Mouse (Mus musculus): ENCODE results near the gene Ptk7. TPM values are rescaled to one million over a fixed set of nuclear protein-coding genes. Genes with fewer than 3 reads are reported as not detected.

Ptk7 gene
- polyA plus RNA-seq, 1 experiment from 2014 or later = 26.9 TPM

- H3K4me1 ChIP-seq (ENCODE audit: control insufficient read depth, insufficient read depth, low read length) = no peaks in the 10 kb centered on the region
- H3K9me3 ChIP-seq (replicated peaks; ENCODE audit: control insufficient read depth, low read length, poor library complexity, severe bottlenecking) = no peaks in the 10 kb centered on the region
- 95% methylated on average over 7 of the region's 7 CpGs for WGBS
- no peak overlapping the region for H3K4me2 ChIP-seq (ENCODE audit: low read length)
- peaks cover 3% of the 10 kb centered on the region for H3K36me3 ChIP-seq (ENCODE audit: control insufficient read depth, insufficient read depth, low read length)
- H3K27ac ChIP-seq (ENCODE audit: low read length) = no peak overlapping the region
- no peak overlapping the region for H3K4me3 ChIP-seq (ENCODE audit: low read depth, low read length)
- no peaks in the 10 kb centered on the region for H3K27me3 ChIP-seq (ENCODE audit: control insufficient read depth, insufficient read depth, low read depth, low read length)
- H3K9ac ChIP-seq (ENCODE audit: low read depth, low read length) = no peak overlapping the region
- ATAC-seq = no peak
These were observed 38.9 kb downstream of the Ptk7 start for GRCm38 (mm10) chr17:46590439-46590838.

GRCm38 (mm10) chr17:46589635-46590314 is 39.5 kb downstream of the Ptk7 start:
- no peaks in the 10 kb centered on the region for H3K27me3 ChIP-seq (ENCODE audit: control insufficient read depth, insufficient read depth, low read depth, low read length)
- H3K4me3 ChIP-seq (ENCODE audit: low read depth, low read length) = no peak overlapping the region
- H3K36me3 ChIP-seq (ENCODE audit: control insufficient read depth, insufficient read depth, low read length) = peaks cover 3% of the 10 kb centered on the region
- no peak overlapping the region for H3K9ac ChIP-seq (ENCODE audit: low read depth, low read length)
- no peaks in the 10 kb centered on the region for H3K4me1 ChIP-seq (ENCODE audit: control insufficient read depth, insufficient read depth, low read length)
- no peak overlapping the region for H3K27ac ChIP-seq (ENCODE audit: low read length)
- 95% methylated on average over 16 of the region's 16 CpGs for whole genome bisulfite sequencing
- no peaks in the 10 kb centered on the region for H3K9me3 ChIP-seq (replicated peaks; ENCODE audit: control insufficient read depth, low read length, poor library complexity, severe bottlenecking)
- no peak overlapping the region for H3K4me2 ChIP-seq (ENCODE audit: low read length)
- ATAC-seq = no peak

- no peak overlapping the region for H3K4me3 ChIP-seq (ENCODE audit: low read depth, low read length)
- H3K36me3 ChIP-seq (ENCODE audit: control insufficient read depth, insufficient read depth, low read length) = peaks cover 3% of the 10 kb centered on the region
- H3K4me1 ChIP-seq (ENCODE audit: control insufficient read depth, insufficient read depth, low read length) = no peaks in the 10 kb centered on the region
- no peak overlapping the region for H3K4me2 ChIP-seq (ENCODE audit: low read length)
- no peak overlapping the region for H3K27ac ChIP-seq (ENCODE audit: low read length)
- H3K9ac ChIP-seq (ENCODE audit: low read depth, low read length) = no peak overlapping the region
- H3K9me3 ChIP-seq (replicated peaks; ENCODE audit: control insufficient read depth, low read length, poor library complexity, severe bottlenecking) = no peaks in the 10 kb centered on the region
- 96% methylated on average over 6 of the region's 6 CpGs for WGBS
- H3K27me3 ChIP-seq (ENCODE audit: control insufficient read depth, insufficient read depth, low read depth, low read length) = no peaks in the 10 kb centered on the region
- no peak for ATAC-seq
These were observed 40.4 kb downstream of the Ptk7 start for GRCm38 (mm10) chr17:46588913-46589312.

GRCm38 (mm10) chr17:46588173-46588572 is 41.1 kb downstream of the Ptk7 start:
- Histone ChIP-seq H3K9me3 (replicated peaks; ENCODE audit: control insufficient read depth, low read length, poor library complexity, severe bottlenecking) (no peaks in the 10 kb centered on the region), H3K4me2 (ENCODE audit: low read length) (no peak overlapping the region), H3K9ac (ENCODE audit: low read depth, low read length) (no peak overlapping the region), H3K4me1 (ENCODE audit: control insufficient read depth, insufficient read depth, low read length) (no peaks in the 10 kb centered on the region), H3K27me3 (ENCODE audit: control insufficient read depth, insufficient read depth, low read depth, low read length) (no peaks in the 10 kb centered on the region), H3K4me3 (ENCODE audit: low read depth, low read length) (no peak overlapping the region), H3K36me3 (ENCODE audit: control insufficient read depth, insufficient read depth, low read length) (peaks cover 3% of the 10 kb centered on the region), H3K27ac (ENCODE audit: low read length) (no peak overlapping the region)
- WGBS = 84% methylated on average over 9 of the region's 9 CpGs
- ATAC-seq = no peak

GRCm38 (mm10) chr17:46586327-46586726 is 43.0 kb downstream of the Ptk7 start:
- Histone ChIP-seq H3K27me3 (ENCODE audit: control insufficient read depth, insufficient read depth, low read depth, low read length) (no peaks in the 10 kb centered on the region), H3K27ac (ENCODE audit: low read length) (no peak overlapping the region), H3K4me2 (ENCODE audit: low read length) (no peak overlapping the region), H3K9ac (ENCODE audit: low read depth, low read length) (no peak overlapping the region), H3K4me3 (ENCODE audit: low read depth, low read length) (no peak overlapping the region), H3K36me3 (ENCODE audit: control insufficient read depth, insufficient read depth, low read length) (peaks cover 9% of the 10 kb centered on the region), H3K4me1 (ENCODE audit: control insufficient read depth, insufficient read depth, low read length) (no peaks in the 10 kb centered on the region), H3K9me3 (replicated peaks; ENCODE audit: control insufficient read depth, low read length, poor library complexity, severe bottlenecking) (no peaks in the 10 kb centered on the region)
- 94% methylated on average over 8 of the region's 8 CpGs for WGBS
- ATAC-seq = no peak

- Histone ChIP-seq H3K9ac (ENCODE audit: low read depth, low read length) (no peak overlapping the region), H3K27me3 (ENCODE audit: control insufficient read depth, insufficient read depth, low read depth, low read length) (no peaks in the 10 kb centered on the region), H3K4me1 (ENCODE audit: control insufficient read depth, insufficient read depth, low read length) (no peaks in the 10 kb centered on the region), H3K27ac (ENCODE audit: low read length) (no peak overlapping the region), H3K36me3 (ENCODE audit: control insufficient read depth, insufficient read depth, low read length) (peaks cover 37% of the 10 kb centered on the region), H3K4me2 (ENCODE audit: low read length) (no peak overlapping the region), H3K9me3 (replicated peaks; ENCODE audit: control insufficient read depth, low read length, poor library complexity, severe bottlenecking) (no peaks in the 10 kb centered on the region), H3K4me3 (ENCODE audit: low read depth, low read length) (no peak overlapping the region)
- no peak for ATAC-seq
- WGBS = 82% methylated on average over 5 of the region's 5 CpGs
These were observed 50.7 kb downstream of the Ptk7 start for GRCm38 (mm10) chr17:46578650-46579049.

GRCm38 (mm10) chr17:46576070-46576469 is 53.2 kb downstream of the Ptk7 start:
- Histone ChIP-seq H3K27ac (ENCODE audit: low read length) (no peak overlapping the region), H3K36me3 (ENCODE audit: control insufficient read depth, insufficient read depth, low read length) (peaks cover 40% of the 10 kb centered on the region), H3K9ac (ENCODE audit: low read depth, low read length) (no peak overlapping the region), H3K4me2 (ENCODE audit: low read length) (no peak overlapping the region), H3K9me3 (replicated peaks; ENCODE audit: control insufficient read depth, low read length, poor library complexity, severe bottlenecking) (no peaks in the 10 kb centered on the region), H3K4me1 (ENCODE audit: control insufficient read depth, insufficient read depth, low read length) (no peaks in the 10 kb centered on the region), H3K4me3 (ENCODE audit: low read depth, low read length) (no peak overlapping the region), H3K27me3 (ENCODE audit: control insufficient read depth, insufficient read depth, low read depth, low read length) (no peaks in the 10 kb centered on the region)
- 92% methylated on average over 13 of the region's 13 CpGs for WGBS
- ATAC-seq = no peak

- no peaks in the 10 kb centered on the region for H3K9me3 ChIP-seq (replicated peaks; ENCODE audit: control insufficient read depth, low read length, poor library complexity, severe bottlenecking)
- no peaks in the 10 kb centered on the region for H3K27me3 ChIP-seq (ENCODE audit: control insufficient read depth, insufficient read depth, low read depth, low read length)
- H3K27ac ChIP-seq (ENCODE audit: low read length) = no peak overlapping the region
- 98% methylated on average over 7 of the region's 7 CpGs for WGBS
- ATAC-seq = no peak
- peaks cover 37% of the 10 kb centered on the region for H3K36me3 ChIP-seq (ENCODE audit: control insufficient read depth, insufficient read depth, low read length)
- no peak overlapping the region for H3K4me2 ChIP-seq (ENCODE audit: low read length)
- no peaks in the 10 kb centered on the region for H3K4me1 ChIP-seq (ENCODE audit: control insufficient read depth, insufficient read depth, low read length)
- H3K9ac ChIP-seq (ENCODE audit: low read depth, low read length) = no peak overlapping the region
- H3K4me3 ChIP-seq (ENCODE audit: low read depth, low read length) = no peak overlapping the region
These were observed 54.8 kb downstream of the Ptk7 start for GRCm38 (mm10) chr17:46574535-46574934.

- Histone ChIP-seq H3K4me2 (ENCODE audit: low read length) (no peak overlapping the region), H3K27ac (ENCODE audit: low read length) (no peak overlapping the region), H3K36me3 (ENCODE audit: control insufficient read depth, insufficient read depth, low read length) (peaks cover 24% of the 10 kb centered on the region), H3K9ac (ENCODE audit: low read depth, low read length) (no peak overlapping the region), H3K27me3 (ENCODE audit: control insufficient read depth, insufficient read depth, low read depth, low read length) (no peaks in the 10 kb centered on the region), H3K9me3 (replicated peaks; ENCODE audit: control insufficient read depth, low read length, poor library complexity, severe bottlenecking) (no peaks in the 10 kb centered on the region), H3K4me3 (ENCODE audit: low read depth, low read length) (no peak overlapping the region), H3K4me1 (ENCODE audit: control insufficient read depth, insufficient read depth, low read length) (no peaks in the 10 kb centered on the region)
- WGBS = 93% methylated on average over 11 of the region's 11 CpGs
- ATAC-seq = no peak
These were observed 58.3 kb downstream of the Ptk7 start for GRCm38 (mm10) chr17:46571005-46571404.

Data from midbrain, embryonic 16.5 days (tissue).